Mouse (Mus musculus): ENCODE measurements around the gene Olfr118. TPM values are rescaled to one million over a fixed set of nuclear protein-coding genes. Genes with fewer than 3 reads are reported as not detected.
"Not testable (repeated sequence)": the region's sequence is repeated elsewhere in the genome, so short reads cannot be mapped to it uniquely, and the experiment has no call there.

Olfr118 gene
- polyA plus RNA-seq (2014; fragmentation: Nextera tagmentation; extraction: Ambion mirVana), result not detected in 2 replicates

DNA sequence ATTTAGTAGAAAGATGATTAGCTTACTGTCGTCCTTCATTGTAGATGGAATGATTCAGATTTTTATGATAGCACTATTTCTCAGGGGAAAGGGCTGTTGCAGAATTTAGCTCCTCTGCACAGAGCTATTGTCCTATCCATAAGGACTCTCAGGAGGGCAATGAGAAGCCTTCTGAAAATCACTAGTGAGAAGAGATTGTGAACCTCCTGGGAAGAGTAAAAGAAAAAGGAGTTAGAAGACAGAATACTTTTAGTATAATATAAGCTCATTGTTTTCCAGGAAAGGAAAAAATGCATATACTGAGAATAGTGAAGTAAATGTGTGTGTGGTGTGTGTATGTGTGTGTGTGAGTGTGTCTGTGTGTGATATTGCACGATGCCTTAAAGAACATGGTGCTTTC is at the start of gene Olfr118:
Gene Olfr118, plus strand, starts transcription at position 301 of the 400 bp plus-strand sequence.
- 76% methylated on average over 2 of the region's 2 CpGs for WGBS
- H3K4me2 ChIP-seq (ENCODE audit: low read depth), result no peak within 1 kb of the TSS
- no peaks in the 10 kb centered on the region for H3K36me3 ChIP-seq (ENCODE audit: control insufficient read depth, insufficient read depth, low read length)
- no peaks in the 10 kb centered on the region for H3K9me3 ChIP-seq (ENCODE audit: control insufficient read depth, low read length)
- H3K27me3 ChIP-seq (ENCODE audit: control insufficient read depth, insufficient read depth, low read length), result no peaks in the 10 kb centered on the region
- ATAC-seq (ENCODE audit: insufficient read depth, low FRiP score, low TSS enrichment) (no peak), DNase-seq (ENCODE audit: low spot score) (no peak)
- no peak within 1 kb of the TSS for H3K9ac ChIP-seq (ENCODE audit: low read length)
- H3K4me3 ChIP-seq (ENCODE audit: low read depth, low read length), result no peak within 1 kb of the TSS
- H3K4me1 ChIP-seq (ENCODE audit: control insufficient read depth, insufficient read depth, low read length), result no peaks in the 10 kb centered on the region
- no peak within 1 kb of the TSS for H3K27ac ChIP-seq (ENCODE audit: low read depth, low read length)

DNA sequence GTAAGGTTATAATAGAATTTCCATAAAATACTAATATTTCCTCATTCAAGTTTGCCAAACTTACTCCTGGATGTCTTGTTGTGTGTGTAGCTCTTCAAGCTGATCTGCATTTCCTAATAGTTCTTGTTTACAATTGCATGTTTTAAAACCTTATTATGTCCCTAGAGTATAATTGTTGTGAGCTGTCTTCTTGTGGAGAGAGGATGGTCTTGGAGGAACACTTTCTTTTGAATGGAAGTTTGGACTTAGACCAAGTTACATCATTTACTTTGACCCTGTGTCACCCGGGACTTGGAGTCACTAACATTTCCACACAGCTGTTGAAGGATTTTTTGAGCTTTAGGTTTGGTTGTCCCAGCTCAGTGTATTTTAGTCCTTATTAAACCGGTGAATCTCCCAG is 39.8 kb upstream of the Olfr118 start, which contains the start of the genes Olfr115 and Olfr116:
Gene Olfr115, minus strand, starts transcription at position 101 of the 400 bp plus-strand sequence.
Gene Olfr116, minus strand, starts transcription at position 191 of the 400 bp plus-strand sequence.
- H3K9me3 ChIP-seq (ENCODE audit: control insufficient read depth, low read length), result 0 out of 2 replicates have a peak, but pooled peaks cover 4% of the 10 kb centered on the region
- H3K36me3 ChIP-seq (ENCODE audit: control insufficient read depth, insufficient read depth, low read length), result no peaks in the 10 kb centered on the region
- DNase-seq (ENCODE audit: low spot score), result no peak
- 86% methylated on average over 2 of the region's 2 CpGs for WGBS
- H3K4me2 ChIP-seq (ENCODE audit: low read depth), result no peak within 1 kb of the TSS
- H3K27ac ChIP-seq (ENCODE audit: low read depth, low read length), result no peak within 1 kb of the TSS
- H3K9ac ChIP-seq (ENCODE audit: low read length), result no peak within 1 kb of the TSS
- no peak within 1 kb of the TSS for H3K4me3 ChIP-seq (ENCODE audit: low read depth, low read length)
- no peaks in the 10 kb centered on the region for H3K4me1 ChIP-seq (ENCODE audit: control insufficient read depth, insufficient read depth, low read length)
- H3K27me3 ChIP-seq (ENCODE audit: control insufficient read depth, insufficient read depth, low read length), result no peaks in the 10 kb centered on the region
- ATAC-seq (ENCODE audit: insufficient read depth, low FRiP score, low TSS enrichment), result no peak

DNA sequence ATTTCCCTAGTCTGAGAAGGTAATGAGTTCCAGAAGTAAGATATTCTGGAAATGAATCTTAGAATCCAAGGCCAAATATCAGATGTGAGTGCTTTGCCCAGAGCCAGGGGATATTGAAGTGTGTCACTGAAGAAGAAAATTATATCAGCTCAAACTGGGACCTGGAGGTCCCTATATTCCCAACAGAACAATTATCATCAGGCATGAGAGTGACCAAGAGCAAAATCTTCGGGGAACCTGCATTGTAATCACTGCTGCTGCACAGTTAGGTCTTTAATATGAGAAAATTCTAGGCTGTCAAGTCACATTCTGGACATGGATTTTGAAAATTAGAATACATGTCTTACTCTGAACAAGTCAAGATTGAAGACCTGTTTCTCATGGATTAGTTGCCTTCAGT is 3.1 kb upstream of the Olfr118 start, which contains the start of gene Olfr117:
Gene Olfr117, minus strand, starts transcription at position 101 of the 400 bp plus-strand sequence.
- Histone ChIP-seq H3K4me2 (ENCODE audit: low read depth) (no peak within 1 kb of the TSS), H3K9me3 (ENCODE audit: control insufficient read depth, low read length) (no peaks in the 10 kb centered on the region), H3K4me1 (ENCODE audit: control insufficient read depth, insufficient read depth, low read length) (no peaks in the 10 kb centered on the region), H3K27ac (ENCODE audit: low read depth, low read length) (no peak within 1 kb of the TSS), H3K27me3 (ENCODE audit: control insufficient read depth, insufficient read depth, low read length) (no peaks in the 10 kb centered on the region), H3K36me3 (ENCODE audit: control insufficient read depth, insufficient read depth, low read length) (no peaks in the 10 kb centered on the region), H3K9ac (ENCODE audit: low read length) (no peak within 1 kb of the TSS), H3K4me3 (ENCODE audit: low read depth, low read length) (no peak within 1 kb of the TSS)
- 74% methylated on average over 1 of the region's 1 CpGs for WGBS
- no peak for DNase-seq (ENCODE audit: low spot score)
- no peak for ATAC-seq (ENCODE audit: insufficient read depth, low FRiP score, low TSS enrichment)

DNA sequence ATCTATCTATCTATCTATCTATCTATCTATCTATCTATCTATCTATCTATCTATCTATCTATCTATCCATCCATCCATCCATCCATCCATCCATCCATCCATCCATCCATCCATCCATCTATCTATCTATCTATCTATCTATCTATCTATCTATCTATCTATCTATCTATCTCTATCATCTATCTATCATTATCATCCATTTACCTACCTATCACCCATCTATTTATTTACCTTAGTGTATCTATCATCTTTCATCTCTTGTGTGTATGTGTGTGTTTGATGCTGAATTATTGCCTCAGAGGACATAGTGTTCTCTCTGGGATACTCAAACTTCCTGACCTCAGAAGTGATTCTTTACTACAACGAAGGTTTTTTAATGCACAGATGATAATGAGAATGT is 29.5 kb downstream of the Olfr118 start, which contains the start of gene Olfr119:
Gene Olfr119, plus strand, starts transcription at position 301 of the 400 bp plus-strand sequence.
- not testable (repeated sequence) for DNase-seq (ENCODE audit: low spot score); H3K27ac ChIP-seq (ENCODE audit: low read depth, low read length)
- WGBS, result 73% methylated on average over 1 of the region's 1 CpGs

DNA sequence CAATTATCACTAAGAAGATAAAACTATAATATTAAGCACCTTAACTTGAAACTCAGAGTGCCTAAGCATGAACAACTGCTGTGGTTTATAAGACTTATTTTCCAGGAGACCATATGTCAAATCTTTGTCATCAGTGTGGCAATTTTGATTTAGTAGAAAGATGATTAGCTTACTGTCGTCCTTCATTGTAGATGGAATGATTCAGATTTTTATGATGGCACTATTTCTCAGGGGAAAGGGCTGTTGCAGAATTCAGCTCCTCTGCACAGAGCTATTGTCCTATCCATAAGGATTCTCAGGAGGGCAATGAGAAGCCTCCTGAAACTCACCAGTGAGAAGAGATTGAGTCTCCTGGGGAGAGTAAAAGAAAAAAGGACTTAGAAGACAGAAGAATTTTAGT is 54.7 kb downstream of the Olfr118 start, which contains the start of gene Olfr120:
Gene Olfr120, plus strand, starts transcription at position 301 of the 400 bp plus-strand sequence.
- Histone ChIP-seq H3K36me3 (ENCODE audit: control insufficient read depth, insufficient read depth, low read length) (no peaks in the 10 kb centered on the region), H3K27me3 (ENCODE audit: control insufficient read depth, insufficient read depth, low read length) (no peaks in the 10 kb centered on the region), H3K4me3 (ENCODE audit: low read depth, low read length) (no peak within 1 kb of the TSS), H3K9ac (ENCODE audit: low read length) (no peak within 1 kb of the TSS), H3K9me3 (ENCODE audit: control insufficient read depth, low read length) (no peaks in the 10 kb centered on the region), H3K27ac (ENCODE audit: low read depth, low read length) (no peak within 1 kb of the TSS), H3K4me2 (ENCODE audit: low read depth) (no peak within 1 kb of the TSS), H3K4me1 (ENCODE audit: control insufficient read depth, insufficient read depth, low read length) (no peaks in the 10 kb centered on the region)
- DNase-seq (ENCODE audit: low spot score) (no peak), ATAC-seq (ENCODE audit: insufficient read depth, low FRiP score, low TSS enrichment) (no peak)
- 76% methylated on average over 1 of the region's 1 CpGs for WGBS

More for the DNA sequence above, 29.5 kb downstream of the Olfr118 start, which contains the start of gene Olfr119:
- not testable (repeated sequence) for H3K9ac ChIP-seq (ENCODE audit: low read length); H3K9me3 ChIP-seq (ENCODE audit: control insufficient read depth, low read length); H3K36me3 ChIP-seq (ENCODE audit: control insufficient read depth, insufficient read depth, low read length); H3K4me2 ChIP-seq (ENCODE audit: low read depth); H3K27me3 ChIP-seq (ENCODE audit: control insufficient read depth, insufficient read depth, low read length); H3K4me1 ChIP-seq (ENCODE audit: control insufficient read depth, insufficient read depth, low read length); ATAC-seq (ENCODE audit: insufficient read depth, low FRiP score, low TSS enrichment); H3K4me3 ChIP-seq (ENCODE audit: low read depth, low read length)

Other genes starting within 250 kb of the Olfr118 start
- not detected in 2 replicates for gene Olfr108, start 221.5 kb upstream of the Olfr118 start, polyA plus RNA-seq (2014; fragmentation: Nextera tagmentation; extraction: Ambion mirVana)
- gene Olfr109, start 208.1 kb upstream of the Olfr118 start, polyA plus RNA-seq (2014; fragmentation: Nextera tagmentation; extraction: Ambion mirVana), result not detected in 2 replicates
- not detected in 2 replicates for gene H2-M2, start 183.4 kb upstream of the Olfr118 start, polyA plus RNA-seq (2014; fragmentation: Nextera tagmentation; extraction: Ambion mirVana)
- gene Olfr110, start 174.5 kb upstream of the Olfr118 start, polyA plus RNA-seq (2014; fragmentation: Nextera tagmentation; extraction: Ambion mirVana), result not detected in 2 replicates
- not detected in 2 replicates for gene Olfr111, start 159.0 kb upstream of the Olfr118 start, polyA plus RNA-seq (2014; fragmentation: Nextera tagmentation; extraction: Ambion mirVana)
- gene Olfr112, start 97.5 kb upstream of the Olfr118 start, polyA plus RNA-seq (2014; fragmentation: Nextera tagmentation; extraction: Ambion mirVana), result not detected in 2 replicates
- gene Olfr113, start 89.3 kb upstream of the Olfr118 start, polyA plus RNA-seq (2014; fragmentation: Nextera tagmentation; extraction: Ambion mirVana), result not detected in 2 replicates
- gene Olfr114, start 74.2 kb upstream of the Olfr118 start, polyA plus RNA-seq (2014; fragmentation: Nextera tagmentation; extraction: Ambion mirVana), result not detected in 2 replicates
- gene Olfr115, start 39.9 kb upstream of the Olfr118 start, polyA plus RNA-seq (2014; fragmentation: Nextera tagmentation; extraction: Ambion mirVana), result not detected in 2 replicates
- gene Olfr116, start 39.8 kb upstream of the Olfr118 start, polyA plus RNA-seq (2014; fragmentation: Nextera tagmentation; extraction: Ambion mirVana), result not detected in 2 replicates
- not detected in 2 replicates for gene Olfr117, start 3.2 kb upstream of the Olfr118 start, polyA plus RNA-seq (2014; fragmentation: Nextera tagmentation; extraction: Ambion mirVana)
- not detected in 2 replicates for gene Olfr119, start 29.6 kb downstream of the Olfr118 start, polyA plus RNA-seq (2014; fragmentation: Nextera tagmentation; extraction: Ambion mirVana)
- not detected in 2 replicates for gene Olfr120, start 54.8 kb downstream of the Olfr118 start, polyA plus RNA-seq (2014; fragmentation: Nextera tagmentation; extraction: Ambion mirVana)
- gene Olfr121, start 81.9 kb downstream of the Olfr118 start, polyA plus RNA-seq (2014; fragmentation: Nextera tagmentation; extraction: Ambion mirVana), result not detected in 2 replicates
- gene Olfr122, start 101.6 kb downstream of the Olfr118 start, polyA plus RNA-seq (2014; fragmentation: Nextera tagmentation; extraction: Ambion mirVana), result not detected in 2 replicates
- not detected in 2 replicates for gene Olfr123, start 126.5 kb downstream of the Olfr118 start, polyA plus RNA-seq (2014; fragmentation: Nextera tagmentation; extraction: Ambion mirVana)
- gene Olfr124, start 132.9 kb downstream of the Olfr118 start, polyA plus RNA-seq (2014; fragmentation: Nextera tagmentation; extraction: Ambion mirVana), result not detected in 2 replicates
- gene Olfr125, start 166.0 kb downstream of the Olfr118 start, polyA plus RNA-seq (2014; fragmentation: Nextera tagmentation; extraction: Ambion mirVana), result not detected in 2 replicates
- gene Olfr126, start 180.5 kb downstream of the Olfr118 start, polyA plus RNA-seq (2014; fragmentation: Nextera tagmentation; extraction: Ambion mirVana), result not detected in 2 replicates
- not detected in 2 replicates for gene Olfr127, start 233.4 kb downstream of the Olfr118 start, polyA plus RNA-seq (2014; fragmentation: Nextera tagmentation; extraction: Ambion mirVana)

Data from neural tube, embryonic 11.5 days (tissue).